Mouse (Mus musculus): ENCODE results near the gene Rrm1.
A peak's percentile ranks its signal among the peaks of the same experiment; 100 is the strongest.
"Not testable (repeated sequence)": the region's sequence is repeated elsewhere in the genome, so short reads cannot be mapped to it uniquely, and the experiment has no call there.

The Rrm1 gene

GRCm38 (mm10) chr7:102478425-102478824 lies 36.9 kb downstream of the Rrm1 start:
- DNase-seq, result no peak

GRCm38 (mm10) chr7:102478926-102479325 lies 37.4 kb downstream of the Rrm1 start:
- DNase-seq, result no peak

DNA sequence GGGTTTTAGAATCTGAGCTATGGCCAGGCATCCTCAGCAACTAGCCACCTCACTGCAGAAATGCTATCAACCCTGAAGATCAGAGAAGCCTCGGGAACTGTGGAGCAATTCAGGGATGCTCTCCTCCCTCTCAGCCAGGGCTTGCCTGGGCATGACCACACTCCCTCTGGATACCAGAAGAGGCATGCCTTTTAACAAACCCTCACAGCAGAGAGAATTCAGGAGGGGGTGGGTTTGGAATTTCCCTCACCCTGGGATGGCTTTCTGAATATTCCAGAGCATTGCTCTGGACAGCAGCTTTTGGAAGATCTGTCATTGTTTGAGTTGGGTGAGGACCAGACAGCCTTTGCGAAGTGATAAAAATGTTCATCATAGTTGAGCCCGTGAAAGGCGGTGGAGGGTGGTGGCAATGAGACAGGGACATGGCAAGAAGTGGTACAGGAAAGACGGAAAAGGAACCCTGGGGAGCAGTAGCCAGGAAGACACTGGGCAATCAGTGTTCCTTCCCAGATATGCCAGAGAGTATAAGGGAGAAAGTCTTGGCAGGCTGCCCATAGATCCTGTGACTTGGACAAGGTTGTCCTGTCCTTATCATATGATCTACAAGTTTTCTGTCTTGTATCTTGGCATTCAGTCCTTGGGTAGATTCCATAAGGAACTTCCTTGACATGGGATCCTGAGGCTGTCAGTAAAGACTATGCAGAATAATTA lies 38.0 kb downstream of the Rrm1 start:
- no peak for DNase-seq

- DNase-seq, result no peak
Measured at GRCm38 (mm10) chr7:102480821-102481220, 39.3 kb downstream of the Rrm1 start.

DNA sequence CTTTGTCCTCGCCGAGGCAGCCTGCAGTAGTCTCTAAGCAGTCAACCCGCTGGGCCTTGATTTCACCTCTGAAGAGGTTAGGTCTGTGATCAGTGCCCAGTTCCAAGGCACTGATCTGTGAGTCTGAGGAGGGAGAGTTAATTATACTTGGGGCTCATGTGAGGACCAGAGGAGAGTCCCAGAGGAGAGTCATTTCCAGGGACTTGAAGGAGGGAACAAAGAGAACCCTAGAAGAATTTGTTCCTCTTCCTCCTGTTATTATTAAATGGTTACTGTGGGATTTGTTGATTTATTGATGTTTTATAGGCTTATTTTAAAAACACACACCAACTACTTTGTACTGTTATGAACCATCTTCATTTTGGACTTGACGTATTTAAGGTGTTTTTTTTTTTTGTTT lies 40.1 kb downstream of the Rrm1 start, which contains the start of gene Olfr543:
Gene Olfr543, minus strand, starts transcription at position 101 of the 400 bp plus-strand sequence.
- no peak for DNase-seq

GRCm38 (mm10) chr7:102483665-102484064 lies 42.2 kb downstream of the Rrm1 start:
- no peak for DNase-seq

- not testable (repeated sequence) for DNase-seq
Measured at GRCm38 (mm10) chr7:102484766-102485165, 43.3 kb downstream of the Rrm1 start.

- DNase-seq, result no peak
Measured at GRCm38 (mm10) chr7:102486105-102486504, 44.6 kb downstream of the Rrm1 start.

DNA sequence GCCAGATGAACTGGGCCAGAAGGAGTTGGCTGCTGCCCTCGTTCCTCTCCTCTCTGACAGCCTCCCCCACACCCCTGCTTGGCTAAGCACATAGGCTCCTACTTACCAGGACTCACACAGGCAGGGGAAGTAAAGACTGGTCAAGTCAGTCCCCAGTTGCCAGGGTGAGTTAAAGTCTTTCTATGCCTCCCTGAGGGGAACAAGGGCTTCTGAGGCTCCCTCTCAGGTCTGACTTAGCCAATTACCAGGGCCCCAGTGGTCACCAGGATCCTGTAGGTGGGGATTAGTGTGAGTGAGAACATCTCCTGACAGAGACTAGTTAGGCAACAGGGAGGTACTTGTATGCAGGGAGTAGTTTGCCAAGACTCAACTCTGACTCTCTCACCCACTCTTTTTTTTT lies 46.7 kb downstream of the Rrm1 start, which contains the start of gene Olfr544:
Gene Olfr544, minus strand, starts transcription at position 153 of the 400 bp plus-strand sequence.
- no peak for DNase-seq

GRCm38 (mm10) chr7:102494416-102494815 lies 52.9 kb downstream of the Rrm1 start:
- not testable (repeated sequence) for DNase-seq

- no peak for DNase-seq
Measured at GRCm38 (mm10) chr7:102499473-102499872, 58.0 kb downstream of the Rrm1 start, which contains the start of gene Olfr545. Gene Olfr545, minus strand, starts transcription at chr7:102499573.

GRCm38 (mm10) chr7:102501986-102502385 lies 60.5 kb downstream of the Rrm1 start:
- DNase-seq, result no peak

DNA sequence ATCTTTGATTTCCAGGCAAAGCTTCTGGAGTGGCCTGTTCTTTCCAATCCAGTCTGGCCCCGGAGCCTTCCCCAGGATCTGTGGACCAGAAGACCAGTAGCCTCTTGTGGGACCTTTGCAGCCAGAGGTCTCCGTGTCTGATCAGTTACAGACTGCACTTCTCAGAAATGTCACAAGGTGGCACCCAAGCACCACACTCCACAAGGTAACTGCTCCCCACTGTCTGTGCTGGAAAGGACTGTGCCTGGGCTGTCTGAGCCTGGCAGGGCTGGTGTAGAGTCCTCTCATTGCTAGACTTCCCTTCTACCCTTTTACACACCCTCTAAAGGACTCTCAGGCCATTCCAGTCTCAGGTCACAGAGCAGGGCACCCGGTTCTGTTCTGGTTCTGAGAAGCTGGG lies 65.4 kb downstream of the Rrm1 start:
- DNase-seq, result peak; percentile 60 to 65

- DNase-seq, result no peak
Measured at GRCm38 (mm10) chr7:102508066-102508465, 66.6 kb downstream of the Rrm1 start.

- no peak for DNase-seq
Measured at GRCm38 (mm10) chr7:102508666-102509065, 67.2 kb downstream of the Rrm1 start.

DNA sequence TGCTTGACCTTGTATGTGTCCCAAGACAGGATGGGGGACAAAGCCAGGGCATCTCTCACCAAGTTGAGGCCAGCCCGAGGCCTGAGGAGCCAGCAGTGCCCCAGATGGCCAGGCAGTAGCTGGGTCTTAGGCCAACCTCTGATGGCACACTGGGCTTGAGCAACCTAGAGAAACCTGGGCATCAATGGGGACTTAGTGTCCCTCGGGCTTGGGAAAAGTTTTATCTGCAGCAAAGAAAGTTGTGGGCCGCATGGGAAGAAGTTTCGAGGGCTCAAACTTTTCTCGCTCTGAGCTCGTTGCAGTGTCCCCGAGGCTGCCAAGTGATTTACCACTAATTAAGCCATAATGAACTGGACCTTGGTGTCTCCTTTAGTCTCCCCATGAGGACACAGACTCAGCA lies 68.2 kb downstream of the Rrm1 start:
- DNase-seq, result no peak

DNA sequence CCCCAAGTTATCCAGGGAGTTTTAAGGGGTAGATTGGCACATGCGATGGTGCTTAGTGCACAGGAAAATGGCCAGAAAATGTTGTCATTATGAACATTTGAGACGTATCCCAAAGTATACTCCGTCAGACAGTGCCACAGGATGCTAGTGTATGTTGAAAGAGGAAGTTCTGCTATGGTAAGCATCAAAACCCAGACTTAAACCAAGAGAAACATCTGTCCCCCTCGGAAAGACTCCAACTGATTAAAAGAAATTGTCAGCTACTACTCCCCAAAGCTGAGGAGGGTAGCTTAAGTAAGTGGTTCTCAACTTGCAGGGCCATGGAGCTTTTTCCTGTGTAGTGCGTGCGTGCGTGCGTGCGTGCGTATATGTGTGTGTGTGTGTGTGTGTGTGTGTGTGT lies 70.4 kb downstream of the Rrm1 start:
- no peak for DNase-seq

- DNase-seq, result peak; percentile 81 to 85
Measured at GRCm38 (mm10) chr7:102512814-102513435, 71.4 kb downstream of the Rrm1 start.

DNA sequence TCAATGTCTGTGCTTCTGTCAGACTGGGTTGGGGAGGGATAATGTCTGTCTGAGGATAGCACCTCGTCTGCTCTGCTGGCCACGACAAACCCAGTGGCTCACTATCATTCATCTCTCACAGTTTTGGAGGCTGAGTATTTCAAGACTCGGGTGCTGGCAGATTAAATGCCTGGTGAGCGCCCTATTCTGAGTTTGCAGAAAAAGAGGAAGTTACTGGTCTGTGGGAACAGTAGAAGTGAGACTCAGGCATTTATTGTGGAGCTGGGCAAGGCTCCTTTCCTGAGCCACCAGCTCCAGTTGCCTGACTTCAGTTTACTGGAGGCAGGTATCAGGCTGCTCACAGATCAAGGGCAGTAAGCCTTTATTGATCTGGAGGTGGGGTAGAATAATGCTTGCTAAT lies 72.6 kb downstream of the Rrm1 start:
- DNase-seq, result no peak

- no peak for DNase-seq
Measured at GRCm38 (mm10) chr7:102516261-102517050, 75.0 kb downstream of the Rrm1 start.

GRCm38 (mm10) chr7:102517051-102517335 lies 75.5 kb downstream of the Rrm1 start:
- no peak for DNase-seq
